8 mouse cellular contexts compared by ENCODE assay signal in the genomic region with DNA sequence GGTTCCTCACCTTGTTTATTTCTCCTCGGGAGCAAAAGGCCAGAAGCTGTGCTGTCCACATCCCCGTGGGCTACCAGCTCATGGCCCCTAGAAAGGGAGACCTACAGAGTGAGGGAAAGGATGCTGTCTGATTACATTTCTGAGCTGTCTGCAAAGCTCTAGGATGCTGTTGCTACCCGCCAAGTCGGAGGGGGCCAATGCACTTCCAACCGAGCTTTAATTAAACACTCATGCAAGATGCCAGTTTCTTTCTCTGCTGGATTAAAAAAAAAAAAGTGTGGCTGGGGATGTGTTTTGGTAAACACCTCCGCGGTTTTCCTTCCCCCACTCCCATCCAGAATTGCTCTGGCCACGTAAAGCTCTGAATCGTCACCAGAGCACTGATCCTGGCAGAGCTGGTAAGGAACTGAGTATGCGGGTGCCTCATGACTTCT. TPM values are rescaled to one million over a fixed set of nuclear protein-coding genes. Genes with fewer than 3 reads are reported as not detected.
A peak's percentile ranks its signal among the peaks of the same experiment; 100 is the strongest.
DNase-seq lines count a peak whose midpoint lies in the region; ATAC-seq and TF ChIP-seq lines count a peak whose summit lies in the region.

No protein-coding gene starts in this region.

- no peak for TF ChIP-seq POLR2A in cerebellum, adult 2 months (IDR thresholded peaks at IDR 0.05; ENCODE audit: borderline replicate concordance, insufficient read depth, low read length)
- TF ChIP-seq POLR2A in olfactory bulb, adult 2 months (IDR thresholded peaks at IDR 0.05; ENCODE audit: insufficient read depth, low read depth, low read length): no peak

- no peak for ATAC-seq in neural tube, embryonic 11.5 days (ENCODE audit: insufficient read depth, low FRiP score, low TSS enrichment)

- under 1% methylated on average over 10 of the region's 10 CpGs for WGBS in cerebellum, adult 2 months
- WGBS in neural tube, embryonic 11.5 days: 8% methylated on average over 10 of the region's 10 CpGs
- 3% methylated on average over 10 of the region's 10 CpGs for WGBS in olfactory bulb, adult 2 months

- H3K4me2 ChIP-seq in neural tube, embryonic 11.5 days (ENCODE audit: low read depth): peak overlapping the region; percentile 77

- intact Hi-C loops in left cerebral cortex, postnatal 25 days (cut with DNase I): loop anchor here (5.0 kb wide), 3 partner anchors 41 to 79 kb away; no protein-coding TSS in a partner anchor

- peak overlapping the region; percentile 78 for H3K4me3 ChIP-seq in cerebellum, adult 2 months (replicated peaks; ENCODE audit: insufficient read depth, low read depth, low read length)
- H3K4me3 ChIP-seq in neural tube, embryonic 11.5 days (ENCODE audit: low read depth, low read length): peak overlapping the region; percentile 44
- H3K4me3 ChIP-seq in olfactory bulb, adult 2 months (ENCODE audit: insufficient read depth, low read depth, low read length): peak overlapping the region; percentile 62

- no peaks in the 10 kb centered on the region for H3K36me3 ChIP-seq in neural tube, embryonic 11.5 days (ENCODE audit: control insufficient read depth, insufficient read depth, low read length)

- H3K27me3 ChIP-seq in cerebellum, adult 2 months (ENCODE audit: control insufficient read depth, insufficient read depth, low read length): no peaks in the 10 kb centered on the region
- H3K27me3 ChIP-seq in neural tube, embryonic 11.5 days (ENCODE audit: control insufficient read depth, insufficient read depth, low read length): no peaks in the 10 kb centered on the region

- H3K4me1 ChIP-seq in cerebellum, adult 2 months (ENCODE audit: control insufficient read depth, insufficient read depth, low read length): peaks cover 5% of the 10 kb centered on the region; the same call in 1 of the 2 replicates
- H3K4me1 ChIP-seq in neural tube, embryonic 11.5 days (ENCODE audit: control insufficient read depth, insufficient read depth, low read length): peaks cover 6% of the 10 kb centered on the region; the same call in 1 of the 2 replicates
- no peaks in the 10 kb centered on the region for H3K4me1 ChIP-seq in olfactory bulb, adult 2 months (ENCODE audit: control insufficient read depth, insufficient read depth, low read length)

- H3K9ac ChIP-seq in neural tube, embryonic 11.5 days (ENCODE audit: low read length): peak overlapping the region; percentile 47

- H3K9me3 ChIP-seq in neural tube, embryonic 11.5 days (ENCODE audit: control insufficient read depth, low read length): no peaks in the 10 kb centered on the region

- no peak for TF ChIP-seq CTCF in cerebellum, adult 2 months (IDR thresholded peaks at IDR 0.05; ENCODE audit: borderline replicate concordance, insufficient read depth, low read depth, low read length)
- no peak for TF ChIP-seq CTCF in olfactory bulb, adult 2 months (IDR thresholded peaks at IDR 0.05; ENCODE audit: insufficient read depth, low read depth, low read length)

- DNase-seq in cerebellum, adult 2 months: peak in 1 of 2 experiments; percentile 57
- DNase-seq in cerebellum, adult 8-10 months: no peak
- DNase-seq in neural tube, embryonic 11.5 days (ENCODE audit: low spot score): no peak
- no peak for DNase-seq in neural tube, embryonic 10.5 days (ENCODE audit: extremely low spot score, low spot score)
- peak; percentile 39 to 61 for DNase-seq in left cerebral cortex, postnatal 25 days (ENCODE audit: low spot score in 2 of 2)
- no peak for DNase-seq in gastrocnemius, adult 8-10 months (ENCODE audit: low spot score in 2 of 2)
- DNase-seq in ovary, postnatal 14 days (ENCODE audit: low spot score): no peak

- peak overlapping the region; percentile 77 for H3K27ac ChIP-seq in cerebellum, adult 2 months (ENCODE audit: insufficient read depth, low read length)
- no peak overlapping the region for H3K27ac ChIP-seq in neural tube, embryonic 11.5 days (ENCODE audit: low read depth, low read length)
- H3K27ac ChIP-seq in olfactory bulb, adult 2 months (ENCODE audit: insufficient read depth, low read depth, low read length): peak overlapping the region; percentile 86

RNA-seq across cellular contexts. Expression of gene Dync1i1, which starts 0.8 kb away (rescaled TPM):
- 187 and 202 TPM in 2 replicates for polyA plus RNA-seq in cerebellum, adult 2 months (2012; rRNA removed)
- polyA plus RNA-seq in neural tube, embryonic 11.5 days (2014; fragmentation: Nextera tagmentation; extraction: Ambion mirVana): 10.1 and 11.5 TPM in 2 replicates
- 100 to 1,000 TPM; 127 to 134 TPM for total RNA-seq in left cerebral cortex, postnatal 25 days (2021)
- polyA plus RNA-seq in olfactory bulb, adult 2 months (2012; ENCODE audit: insufficient read depth, insufficient read length, low replicate concordance, missing spikeins): 116 TPM in 1 of 2 replicates, not detected in the other
- total RNA-seq in gastrocnemius, adult 8-10 months (2022): under 1 TPM; 0.13 to 0.86 (median 0.30) TPM

Comparison
In these comparisons a context has a peak if more than half of its experiments do, and no peak if none do; other contexts are left out.
1. DNase-seq: peak in left cerebral cortex, postnatal 25 days (2 of 2); none in cerebellum, adult 8-10 months (single experiment), neural tube, embryonic 11.5 days (single experiment), neural tube, embryonic 10.5 days (single experiment), gastrocnemius, adult 8-10 months (0 of 2) and ovary, postnatal 14 days (single experiment).
2. Peak in every context shown above with its lines, with median percentiles within 50 percentile points of each other: H3K4me3 ChIP-seq.